Mouse (Mus musculus): Measurements from ENCODE around the gene Ide. TPM values are rescaled to one million over a fixed set of nuclear protein-coding genes. Genes with fewer than 3 reads are reported as not detected.

Gene Ide
- total and polyA plus RNA-seq, 3 experiments, result 56.0 to 116 (median 79.5) TPM

GRCm38 (mm10) chr19:37348331-37348730 is 10.7 kb upstream of the Ide start:
- no peak overlapping the region for H3K27ac ChIP-seq (ENCODE audit: insufficient read depth, low read depth)
- peaks cover 70% of the 10 kb centered on the region for H3K79me2 ChIP-seq (replicated peaks; ENCODE audit: control insufficient read depth, extremely low read depth, insufficient read depth, poor library complexity, severe bottlenecking)
- no peak for DNase-seq (ENCODE audit: extremely low read depth)
- H3K4me1 ChIP-seq (ENCODE audit: control insufficient read depth in 1 of 2, insufficient read depth in 2 of 2), result peaks cover 0 to 6% of the 10 kb centered on the region in 2 experiments; a peak in 2 of 4 replicates
- TF ChIP-seq SMC3 (IDR thresholded peaks at IDR 0.05; ENCODE audit: low read depth, low read length), result no peak
- TF ChIP-seq MEF2A (IDR thresholded peaks at IDR 0.05; ENCODE audit: borderline replicate concordance, low read depth, low read length), result no peak
- no peak for TF ChIP-seq NELFE (IDR thresholded peaks at IDR 0.05; ENCODE audit: low read depth, low read length)
- no peak for TF ChIP-seq SIN3A (IDR thresholded peaks at IDR 0.05; ENCODE audit: low read length)
- TF ChIP-seq RAD21 (IDR thresholded peaks at IDR 0.05; ENCODE audit: low read depth, low read length), result no peak
- TF ChIP-seq POLR2AphosphoS2 (IDR thresholded peaks at IDR 0.05; ENCODE audit: low read depth, low read length), result no peak
- TF ChIP-seq JUN (IDR thresholded peaks at IDR 0.05; ENCODE audit: insufficient read depth, low read depth, low read length), result no peak
- no peak for TF ChIP-seq ZMIZ1 (IDR thresholded peaks at IDR 0.05; ENCODE audit: low read depth, low read length)
- TF ChIP-seq CTCF (conservative IDR thresholded peaks at IDR 0.05 in 1 of 2, IDR thresholded peaks at IDR 0.05 in 1 of 2; ENCODE audit: low read depth in 2 of 2, low read length in 2 of 2), result no peak
- TF ChIP-seq GABPA (IDR thresholded peaks at IDR 0.05; ENCODE audit: insufficient replicate concordance, low read depth, low read length), result no peak
- no peak for TF ChIP-seq PAX5 (IDR thresholded peaks at IDR 0.05; ENCODE audit: low read length)
- no peak for TF ChIP-seq EP300 (IDR thresholded peaks at IDR 0.05; ENCODE audit: low read length)
- no peak for TF ChIP-seq CHD1 (IDR thresholded peaks at IDR 0.05; ENCODE audit: low read depth, low read length)
- no peak for TF ChIP-seq ZC3H11A (IDR thresholded peaks at IDR 0.05; ENCODE audit: low read depth, low read length)
- in situ Hi-C loops (cut with MboI; ENCODE audit: low pct_ligation_motif_present, low pct_unique_long_range_greater_than_20kb, low sequenced_read_pairs) (no loop called here), dilution Hi-C loops (cut with MboI; ENCODE audit: extremely low pct_ligation_motif_present, extremely low pct_unique_long_range_greater_than_20kb, low sequenced_read_pairs) (no loop called here)
- H3K9ac ChIP-seq (ENCODE audit: insufficient read depth, low read depth), result no peak overlapping the region
- H3K27me3 ChIP-seq (replicated peaks), result no peaks in the 10 kb centered on the region
- no peak overlapping the region for H3K4me3 ChIP-seq (replicated peaks in 1 of 3; ENCODE audit: low read depth in 2 of 3, low read length in 2 of 3, poor library complexity in 1 of 3)
- H3K4me2 ChIP-seq (ENCODE audit: insufficient read depth, low read depth, poor library complexity, severe bottlenecking), result no peak overlapping the region
- H3K36me3 ChIP-seq (replicated peaks in 1 of 2; ENCODE audit: control insufficient read depth in 1 of 2, insufficient read depth in 1 of 2, low read length in 1 of 2), result peaks cover 12 to 72% of the 10 kb centered on the region in 2 experiments
- peaks cover 14% of the 10 kb centered on the region for H3K9me3 ChIP-seq (replicated peaks; ENCODE audit: low read length)

DNA sequence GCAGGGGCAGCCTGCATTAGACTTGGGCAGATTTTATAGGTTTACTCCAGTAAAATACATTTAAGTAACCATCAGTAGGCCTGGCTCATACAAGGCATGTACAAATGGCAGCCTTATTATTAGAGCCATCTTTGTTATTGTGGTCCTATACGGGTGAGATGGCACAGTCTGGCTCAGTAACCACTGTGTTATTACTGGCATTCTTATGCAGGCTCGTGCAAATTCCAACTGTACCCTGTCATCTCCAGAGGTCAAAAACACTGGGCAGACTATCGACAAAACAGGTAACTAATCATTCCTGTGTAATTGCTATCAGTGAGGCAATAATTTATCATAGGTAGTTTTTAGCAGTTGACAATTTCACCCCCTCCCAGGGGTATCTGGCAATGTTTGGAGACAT is 8.6 kb upstream of the Ide start:
- Histone ChIP-seq H3K4me2 (ENCODE audit: insufficient read depth, low read depth, poor library complexity, severe bottlenecking) (no peak overlapping the region), H3K4me3 (replicated peaks in 1 of 3; ENCODE audit: low read depth in 2 of 3, low read length in 2 of 3, poor library complexity in 1 of 3) (no peak overlapping the region), H3K27ac (ENCODE audit: insufficient read depth, low read depth) (no peak overlapping the region), H3K4me1 (ENCODE audit: control insufficient read depth in 1 of 2, insufficient read depth in 2 of 2) (peaks cover 2 to 9% of the 10 kb centered on the region in 2 experiments; a peak in 2 of 4 replicates), H3K79me2 (replicated peaks; ENCODE audit: control insufficient read depth, extremely low read depth, insufficient read depth, poor library complexity, severe bottlenecking) (peaks cover 64% of the 10 kb centered on the region), H3K9ac (ENCODE audit: insufficient read depth, low read depth) (no peak overlapping the region), H3K36me3 (replicated peaks in 1 of 2; ENCODE audit: control insufficient read depth in 1 of 2, insufficient read depth in 1 of 2, low read length in 1 of 2) (peaks cover 2 to 58% of the 10 kb centered on the region in 2 experiments), H3K27me3 (replicated peaks) (no peaks in the 10 kb centered on the region), H3K9me3 (replicated peaks; ENCODE audit: low read length) (no peaks in the 10 kb centered on the region)
- DNase-seq (ENCODE audit: extremely low read depth), result no peak
- in situ Hi-C loops (cut with MboI; ENCODE audit: low pct_ligation_motif_present, low pct_unique_long_range_greater_than_20kb, low sequenced_read_pairs) (no loop called here), dilution Hi-C loops (cut with MboI; ENCODE audit: extremely low pct_ligation_motif_present, extremely low pct_unique_long_range_greater_than_20kb, low sequenced_read_pairs) (no loop called here)
- TF ChIP-seq GABPA (IDR thresholded peaks at IDR 0.05; ENCODE audit: insufficient replicate concordance, low read depth, low read length) (no peak), JUN (IDR thresholded peaks at IDR 0.05; ENCODE audit: insufficient read depth, low read depth, low read length) (no peak), SMC3 (IDR thresholded peaks at IDR 0.05; ENCODE audit: low read depth, low read length) (no peak), ELF1 (IDR thresholded peaks at IDR 0.05; ENCODE audit: low read depth, low read length) (no peak)

Measured in CH12.LX (cell line).